Mouse (Mus musculus) thymus, postnatal 14 days (tissue): ENCODE measurements around the gene Osbpl6.
"Not testable (repeated sequence)": the region's sequence is repeated elsewhere in the genome, so short reads cannot be mapped to it uniquely, and the experiment has no call there.

Experiments
- DNase-seq: peaks from one replicate; pipeline ENCODE4 v3.0.0; 2021

The Osbpl6 gene

GRCm38 (mm10) chr2:76571543-76571942, 165.2 kb downstream of the Osbpl6 start:
- no peak for DNase-seq

GRCm38 (mm10) chr2:76578911-76579310, 172.6 kb downstream of the Osbpl6 start:
- no peak for DNase-seq

GRCm38 (mm10) chr2:76585090-76585489, 178.8 kb downstream of the Osbpl6 start:
- no peak for DNase-seq

GRCm38 (mm10) chr2:76586906-76587305, 180.6 kb downstream of the Osbpl6 start:
- no peak for DNase-seq

- no peak for DNase-seq
Observed at GRCm38 (mm10) chr2:76590221-76590620, 183.9 kb downstream of the Osbpl6 start.

GRCm38 (mm10) chr2:76592401-76592924, 186.2 kb downstream of the Osbpl6 start:
- no peak for DNase-seq

GRCm38 (mm10) chr2:76597521-76597920, 191.2 kb downstream of the Osbpl6 start:
- no peak for DNase-seq

- no peak for DNase-seq
Observed at GRCm38 (mm10) chr2:76599214-76599613, 192.9 kb downstream of the Osbpl6 start.

GRCm38 (mm10) chr2:76602256-76602655, 195.9 kb downstream of the Osbpl6 start:
- no peak for DNase-seq

- no peak for DNase-seq
Observed at GRCm38 (mm10) chr2:76606704-76607103, 200.4 kb downstream of the Osbpl6 start.

- DNase-seq: no peak
Observed at GRCm38 (mm10) chr2:76610326-76611104, 204.2 kb downstream of the Osbpl6 start.

GRCm38 (mm10) chr2:76611996-76612395, 205.7 kb downstream of the Osbpl6 start:
- DNase-seq: no peak

GRCm38 (mm10) chr2:76618078-76618477, 211.8 kb downstream of the Osbpl6 start:
- peak; percentile 11 for DNase-seq

GRCm38 (mm10) chr2:76620188-76620587, 213.9 kb downstream of the Osbpl6 start:
- no peak for DNase-seq

GRCm38 (mm10) chr2:76621724-76622123, 215.4 kb downstream of the Osbpl6 start:
- DNase-seq: no peak

GRCm38 (mm10) chr2:76622316-76622715, 216.0 kb downstream of the Osbpl6 start:
- DNase-seq: not testable (repeated sequence)

GRCm38 (mm10) chr2:76630293-76630692, 224.0 kb downstream of the Osbpl6 start:
- DNase-seq: no peak

- no peak for DNase-seq
Observed at GRCm38 (mm10) chr2:76631600-76631999, 225.3 kb downstream of the Osbpl6 start.

GRCm38 (mm10) chr2:76639637-76640036, 233.3 kb downstream of the Osbpl6 start:
- DNase-seq: no peak

GRCm38 (mm10) chr2:76643801-76644200, 237.5 kb downstream of the Osbpl6 start:
- DNase-seq: no peak

- DNase-seq: no peak
Observed at GRCm38 (mm10) chr2:76647441-76647869, 241.1 kb downstream of the Osbpl6 start.

GRCm38 (mm10) chr2:76647883-76648570, 241.7 kb downstream of the Osbpl6 start, which contains the start of the genes Prkra and Pjvk:
Prkra (minus strand) TSS chr2:76648015.
Pjvk (plus strand) TSS chr2:76648476.
- peak; percentile 94 for DNase-seq

- no peak for DNase-seq
Observed at GRCm38 (mm10) chr2:76648666-76649141, 242.4 kb downstream of the Osbpl6 start.
